Mouse (Mus musculus) olfactory bulb, adult 2 months (tissue): ENCODE measurements around the gene Lgals3bp.

ENCODE experiments used
- CTCF ChIP-seq: fragments of 200-500 bp; IDR thresholded peaks from 2 replicates; pipeline ENCODE4 v1.5.1; 2012; ENCODE audit warnings: low read depth, mild to moderate bottlenecking, low read length, moderate library complexity; ENCODE audit not compliant: insufficient read depth
- POLR2A ChIP-seq: fragments of 200-500 bp; IDR thresholded peaks from 2 replicates; pipeline ENCODE4 v1.6.1; 2012; ENCODE audit warnings: mild to moderate bottlenecking, low read depth, low read length, moderate library complexity; ENCODE audit not compliant: insufficient read depth

- no peak for TF ChIP-seq CTCF
- TF ChIP-seq POLR2A, result no peak
Measured at GRCm38 (mm10) chr11:118403951-118404899, 2.3 kb upstream of the Lgals3bp start.
